Mouse (Mus musculus) layer of hippocampus, postnatal 14 days (tissue): ENCODE measurements around the gene Gm27029. TPM values are rescaled to one million over a fixed set of nuclear protein-coding genes. Genes with fewer than 3 reads are reported as not detected.
"Not testable (repeated sequence)": the region's sequence is repeated elsewhere in the genome, so short reads cannot be mapped to it uniquely, and the experiment has no call there.

Source experiments
- DNase-seq, 2 experiments: peaks; one replicate each; pipeline ENCODE4 v3.0.0; 2021 to 2022; ENCODE audit warnings: low spot score in 2 of 2, mixed read lengths in 1 of 2
- total RNA-seq, 2 experiments: library from RNA; stranded (reverse); gene quantifications; 2 replicates each; pipeline ENCODE4 v1.2.3; 2021

Gm27029 gene
- total RNA-seq, 2 experiments from 2014 or later: 4.8 to 5.7 TPM

DNA sequence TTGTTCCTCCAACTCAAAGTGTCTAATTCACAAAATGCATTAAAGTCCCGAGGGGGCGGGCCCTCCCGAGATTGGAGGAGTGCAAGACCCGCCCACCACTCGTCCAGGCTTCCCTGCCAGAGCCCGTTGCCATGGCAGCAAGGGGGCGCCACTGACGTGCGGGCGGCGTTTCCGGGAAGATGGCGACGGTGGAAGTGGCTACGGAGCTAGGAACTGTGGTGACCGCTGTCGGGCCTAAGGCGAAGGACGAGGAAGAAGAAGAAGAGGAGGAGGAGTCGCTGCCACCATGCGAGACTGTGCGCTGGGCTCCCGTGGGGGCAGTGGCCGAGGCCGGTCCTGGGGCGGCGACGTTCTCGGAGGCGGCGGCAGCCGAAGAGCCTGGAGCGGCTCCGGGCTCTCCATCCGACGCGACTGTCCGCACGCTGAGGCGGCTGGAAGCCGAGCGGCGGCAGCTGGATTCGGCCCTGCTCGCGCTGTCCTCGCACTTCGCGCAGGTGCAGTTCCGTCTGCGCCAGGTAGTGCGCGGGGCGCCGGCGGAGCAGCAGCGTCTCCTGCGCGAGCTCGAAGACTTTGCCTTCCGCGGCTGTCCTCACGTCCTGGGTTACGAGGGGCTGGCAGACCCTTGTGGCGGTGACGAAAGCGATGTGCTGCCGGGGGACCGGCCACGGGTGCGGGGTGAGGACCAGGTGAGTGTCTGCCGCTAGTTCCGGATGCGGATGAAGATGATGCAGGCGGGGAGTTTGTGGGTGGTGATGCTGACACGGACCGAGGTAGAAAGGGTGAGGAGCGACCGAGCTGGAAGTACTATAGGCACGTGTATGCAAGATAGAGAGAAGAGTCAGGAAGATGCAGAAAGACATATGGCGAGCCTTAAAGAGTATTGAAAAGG is 573 bp upstream of the Gm27029 start, which contains the start of the genes Rundc1 and Ptges3l:
Gene Rundc1, plus strand, starts transcription at position 161 of the 889 bp plus-strand sequence.
Gene Ptges3l, minus strand, starts transcription at position 409 of the 889 bp plus-strand sequence.
- peak; percentile 94 to 98 for DNase-seq

DNA sequence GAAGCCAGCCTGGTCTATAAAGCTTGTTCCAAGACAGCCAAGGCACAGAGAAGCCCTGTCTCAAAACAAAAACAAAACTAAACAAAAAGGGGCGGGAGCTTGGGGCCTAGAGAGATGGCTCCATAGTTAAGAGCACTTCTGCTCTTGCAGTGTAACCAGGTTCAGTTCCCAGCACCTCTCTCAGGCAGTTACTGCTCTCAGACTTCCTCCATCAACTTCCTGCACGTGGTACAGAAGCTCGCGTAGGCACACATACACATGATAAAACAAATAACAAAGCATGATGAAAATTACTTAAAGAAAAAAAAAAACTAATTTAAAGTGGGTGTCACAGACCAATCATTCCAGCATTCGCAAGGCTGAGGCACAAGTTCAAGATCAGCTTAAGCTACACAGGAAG is 4.4 kb downstream of the Gm27029 start:
- DNase-seq: no peak

DNA sequence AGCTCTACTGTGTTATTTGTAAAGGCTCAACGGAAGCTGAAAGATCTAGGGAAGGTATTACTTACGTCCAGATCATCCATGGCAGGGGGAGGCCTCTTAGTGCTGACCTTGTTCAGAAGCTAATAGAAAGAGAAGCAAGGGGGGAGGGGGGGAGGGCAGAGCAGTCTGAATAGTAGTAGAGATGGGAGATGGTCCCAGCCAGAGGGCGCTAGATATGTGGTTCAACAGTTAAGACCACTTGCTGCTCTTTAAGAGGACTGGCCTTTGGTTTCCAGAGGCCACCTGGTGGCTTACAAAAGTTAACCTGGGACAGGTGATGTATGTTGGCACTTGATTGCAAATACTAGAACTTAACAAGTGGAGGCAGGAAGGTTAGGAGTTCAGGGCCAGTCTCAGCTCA is 5.0 kb downstream of the Gm27029 start:
- no peak for DNase-seq

DNA sequence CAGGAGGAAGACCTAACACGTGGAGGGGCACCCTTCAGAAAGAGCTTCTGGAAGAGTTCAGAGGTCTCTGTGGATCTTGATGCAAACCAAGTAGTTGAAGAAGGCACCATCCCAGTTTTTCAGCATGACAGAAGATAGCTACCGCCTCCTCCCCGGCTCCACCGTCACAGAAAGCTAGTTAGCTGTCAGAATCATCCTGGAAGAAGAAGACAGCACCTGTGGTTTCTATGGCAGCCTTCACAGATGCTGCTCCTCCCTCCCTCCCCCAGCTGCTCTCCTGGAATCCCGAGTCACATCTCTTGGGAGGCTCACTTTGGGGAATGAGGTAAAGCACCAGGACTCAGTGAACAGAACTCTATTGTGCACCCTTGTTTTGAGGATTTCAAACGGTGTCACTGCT is 5.6 kb downstream of the Gm27029 start:
- no peak for DNase-seq

DNA sequence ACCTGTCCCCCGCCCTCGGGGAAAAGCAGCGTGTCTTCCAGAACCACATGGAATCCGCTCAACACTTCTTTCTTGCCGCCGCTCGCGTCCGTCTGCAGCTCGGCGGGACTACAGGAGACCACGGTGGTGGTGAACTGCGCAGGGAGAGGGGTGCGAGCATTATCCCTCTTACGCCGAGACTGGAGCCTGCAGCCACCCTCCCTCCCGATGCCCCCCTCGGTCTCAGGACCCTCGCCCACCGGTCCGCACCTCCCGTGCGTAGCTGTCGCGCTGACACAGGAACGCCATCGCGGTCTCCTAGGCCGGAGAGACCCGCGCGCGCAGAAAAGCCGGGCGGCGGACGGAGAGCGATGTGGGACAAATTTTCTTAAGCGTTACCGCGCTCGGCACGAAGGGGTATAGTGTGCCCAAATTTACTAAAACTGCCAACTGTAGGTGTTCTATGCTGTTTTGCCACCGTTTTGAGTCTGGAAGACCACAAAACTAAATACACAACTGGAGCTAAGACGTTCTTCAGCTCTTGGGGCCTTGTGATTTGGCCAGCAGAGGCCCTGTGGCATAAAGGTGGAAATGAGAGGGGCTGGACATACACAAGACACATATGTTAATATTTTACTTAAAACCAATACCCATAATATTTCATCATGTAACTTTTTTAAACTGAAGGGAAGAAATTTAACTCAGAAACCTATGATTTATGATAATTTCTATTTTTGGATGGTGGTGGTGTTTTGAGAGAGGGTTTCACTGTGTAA is 7.3 kb downstream of the Gm27029 start, which contains the start of gene Aarsd1:
Gene Aarsd1, minus strand, starts transcription at position 515 of the 755 bp plus-strand sequence.
- peak; percentile 90 to 91 for DNase-seq

DNA sequence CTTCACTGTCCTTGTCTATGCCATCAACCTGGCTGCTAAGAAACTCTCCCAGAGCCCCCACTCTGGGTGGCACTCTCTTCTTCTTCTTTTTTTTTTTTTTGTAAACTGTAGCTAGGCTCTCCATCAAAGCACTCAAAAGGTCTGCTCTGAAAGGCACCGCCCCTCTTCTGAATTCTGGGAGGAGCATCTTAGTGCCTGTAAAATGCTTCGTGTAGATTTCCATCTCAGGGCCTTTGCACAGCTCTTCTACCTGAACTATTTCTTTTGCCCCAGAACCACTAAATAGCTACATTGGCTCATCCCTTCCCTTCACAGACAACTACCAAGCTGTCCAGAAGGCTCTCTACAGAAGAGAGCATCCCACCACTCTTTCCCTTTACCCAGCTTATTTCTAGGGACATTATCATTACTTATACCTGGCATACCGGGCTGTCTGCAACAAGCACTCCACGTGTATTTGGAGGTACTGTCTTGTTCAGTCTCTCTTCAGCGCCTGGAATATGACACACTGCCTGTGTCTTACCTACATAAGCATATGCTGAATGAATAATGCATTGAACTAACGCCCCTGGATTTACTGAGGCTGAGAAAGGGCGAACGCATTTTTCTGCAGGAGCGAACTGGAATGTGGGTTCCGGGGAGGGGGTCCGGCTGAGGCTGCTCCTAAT is 8.0 kb downstream of the Gm27029 start:
- no peak for DNase-seq

DNA sequence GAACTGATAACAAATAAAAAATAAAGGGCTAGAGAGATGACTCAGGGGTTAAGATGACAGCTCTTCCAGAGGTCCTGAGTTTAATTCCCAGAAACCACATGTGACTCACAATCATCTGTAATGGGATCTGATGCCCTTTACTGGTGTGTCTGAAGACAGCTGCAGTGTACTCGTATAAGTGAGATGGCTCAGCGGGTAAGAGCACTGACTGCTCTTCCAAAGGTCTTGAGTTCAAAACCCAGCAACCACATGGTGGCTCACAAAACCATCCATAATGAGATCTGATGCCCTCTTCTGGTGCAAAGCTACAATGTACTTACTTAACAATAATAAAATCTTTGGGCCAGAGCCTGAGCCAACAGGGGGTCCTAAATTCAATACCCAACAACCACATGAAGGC is 9.3 kb downstream of the Gm27029 start:
- DNase-seq: no peak

DNA sequence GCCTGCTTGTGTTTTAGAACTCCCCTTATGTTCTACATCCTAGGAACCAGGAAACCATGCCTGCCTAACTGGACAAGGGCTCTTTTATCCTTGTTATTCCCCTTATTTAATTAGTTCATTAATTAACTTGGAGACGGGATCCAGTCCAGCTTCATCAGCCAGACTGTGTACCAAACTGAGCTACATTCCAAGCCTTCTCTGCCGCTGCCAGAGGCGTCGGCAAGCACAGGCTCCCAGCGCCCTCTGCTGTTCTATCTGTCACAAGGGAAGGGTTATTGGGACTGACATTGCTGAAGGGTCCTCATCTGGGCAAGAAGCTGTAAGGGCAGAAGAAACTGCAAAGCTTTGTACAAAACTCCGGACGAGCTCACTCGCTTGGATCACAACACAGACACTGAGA is 29.5 kb downstream of the Gm27029 start:
- peak; percentile 76 to 92 for DNase-seq

DNA sequence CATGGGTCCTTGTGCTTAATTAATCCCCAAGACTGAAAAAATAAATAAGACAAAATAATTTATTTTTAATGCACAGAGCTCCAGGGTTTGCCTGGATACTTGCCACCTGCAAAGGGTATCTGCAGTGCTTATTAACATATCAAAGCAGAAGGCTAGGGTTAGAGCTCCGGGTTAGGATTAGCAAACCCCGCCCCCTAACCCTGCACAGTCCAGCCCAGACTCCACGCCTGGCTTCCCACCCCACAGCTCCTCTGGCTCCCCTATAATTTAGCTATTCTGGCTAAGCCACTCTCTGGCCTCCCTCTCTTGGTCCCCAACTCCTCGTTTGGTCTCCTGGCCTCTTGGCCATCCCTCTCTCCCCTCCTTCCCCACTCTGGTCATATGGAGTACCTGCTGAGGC is 42.8 kb downstream of the Gm27029 start:
- no peak for DNase-seq

DNA sequence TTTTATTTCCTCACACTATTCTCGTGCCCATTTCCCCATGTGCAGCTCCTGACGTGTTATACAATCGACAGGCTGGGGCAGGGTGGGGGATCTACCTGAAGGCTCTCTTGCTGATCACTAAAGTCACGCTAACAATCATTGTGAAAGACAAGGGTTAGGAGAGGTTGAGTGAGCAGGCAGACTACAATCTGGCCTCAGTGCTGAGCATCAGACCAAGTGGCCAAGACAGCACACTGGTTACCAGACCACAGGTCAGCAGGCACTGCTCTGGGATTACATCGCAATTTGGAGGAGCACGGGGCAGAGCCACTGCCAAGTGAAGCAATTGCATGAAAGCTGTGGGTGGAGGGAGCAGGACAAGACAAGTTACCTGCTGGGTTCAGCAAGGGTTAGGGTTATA is 45.7 kb downstream of the Gm27029 start:
- no peak for DNase-seq

DNA sequence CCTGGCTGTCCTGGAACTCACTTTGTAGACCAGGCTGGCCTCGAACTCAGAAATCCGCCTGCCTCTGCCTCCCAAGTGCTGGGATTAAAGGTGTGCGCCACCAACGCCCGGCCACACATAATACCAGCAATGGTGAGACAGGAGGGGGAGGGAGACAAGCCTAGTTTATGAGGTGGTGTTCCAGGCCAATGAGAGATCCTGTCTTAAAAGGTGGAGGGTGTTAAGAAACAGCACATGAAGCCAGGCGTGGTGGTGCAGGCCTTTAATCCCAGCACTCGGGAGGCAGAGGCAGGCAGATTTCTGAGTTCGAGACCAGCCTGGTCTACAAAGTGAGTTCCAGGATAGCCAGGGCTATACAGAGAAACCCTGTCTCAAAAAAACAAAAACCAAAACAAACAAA is 46.4 kb downstream of the Gm27029 start:
- DNase-seq: not testable (repeated sequence)

DNA sequence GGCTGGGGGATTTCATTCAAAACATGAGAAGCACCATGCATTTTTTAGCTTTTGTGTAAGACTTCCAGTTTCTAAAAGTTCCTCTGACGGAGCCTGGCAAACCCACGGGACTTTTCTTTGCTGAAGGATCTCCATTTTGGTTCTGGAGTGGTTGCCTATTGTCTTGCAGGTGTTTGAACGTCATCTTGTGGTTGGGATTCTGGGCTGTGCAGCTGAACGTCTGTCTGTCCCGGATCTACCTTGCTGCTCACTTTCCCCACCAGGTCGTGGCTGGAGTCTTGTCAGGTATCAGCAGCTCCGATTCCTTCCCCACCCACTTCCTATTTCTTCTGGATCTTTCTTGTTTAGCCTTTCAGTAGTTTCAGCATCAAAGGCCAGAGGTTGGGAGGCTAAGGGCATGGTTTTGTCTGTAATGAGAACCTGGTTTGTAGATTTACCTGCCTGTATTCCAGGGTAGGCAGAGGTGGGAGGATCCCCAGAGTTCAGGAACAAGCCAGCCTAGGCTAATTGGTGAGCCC is 50.1 kb downstream of the Gm27029 start:
- no peak for DNase-seq

DNA sequence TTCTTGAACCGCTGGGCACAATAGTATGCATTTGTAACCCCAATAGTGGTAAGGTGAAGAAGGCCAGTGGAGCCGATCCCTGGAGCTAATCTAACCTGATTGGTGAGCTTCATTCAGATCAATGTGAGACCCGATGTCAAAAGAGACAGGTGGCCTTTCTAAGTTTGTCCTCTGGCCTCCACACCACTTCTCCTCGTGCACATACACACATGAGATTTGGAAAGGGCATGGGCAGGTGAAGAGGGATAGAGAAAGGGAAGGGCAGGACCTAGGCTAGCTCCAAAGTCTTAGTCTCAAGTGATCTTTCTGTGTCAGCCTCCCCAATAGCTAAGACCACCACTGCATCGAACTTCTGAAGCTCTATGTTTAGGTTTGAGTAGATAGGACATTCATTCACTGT is 54.5 kb downstream of the Gm27029 start:
- DNase-seq: no peak

DNA sequence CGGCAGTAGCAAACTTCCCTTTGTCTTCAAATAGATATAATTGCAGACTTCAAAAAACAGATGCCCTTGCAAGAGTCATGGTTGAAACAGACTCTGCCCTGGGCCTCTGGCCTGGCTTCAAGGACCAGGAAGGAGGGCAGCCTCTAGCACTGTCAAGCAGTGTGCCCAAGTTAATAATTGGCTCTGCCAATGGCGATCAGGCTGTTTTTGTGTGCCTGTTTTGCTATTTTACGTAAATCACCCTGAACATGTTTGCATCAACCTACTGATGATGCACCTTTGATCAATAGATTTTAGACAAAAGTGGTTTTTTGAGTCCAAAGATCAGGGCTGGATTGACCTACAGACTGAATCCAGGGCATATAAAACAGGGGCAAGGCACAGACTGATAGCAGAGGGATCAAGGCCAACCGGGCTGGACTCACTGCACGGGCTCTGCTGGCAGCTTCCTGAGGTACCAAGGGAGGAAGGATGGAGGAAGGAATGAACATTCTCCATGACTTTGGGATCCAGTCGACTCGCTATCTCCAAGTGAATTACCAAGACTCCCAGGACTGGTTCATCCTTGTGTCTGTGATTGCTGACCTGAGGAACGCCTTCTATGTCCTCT is 57.2 kb downstream of the Gm27029 start, which contains the start of gene G6pc:
Gene G6pc, plus strand, starts transcription at position 236 of the 610 bp plus-strand sequence.
- DNase-seq: no peak

DNA sequence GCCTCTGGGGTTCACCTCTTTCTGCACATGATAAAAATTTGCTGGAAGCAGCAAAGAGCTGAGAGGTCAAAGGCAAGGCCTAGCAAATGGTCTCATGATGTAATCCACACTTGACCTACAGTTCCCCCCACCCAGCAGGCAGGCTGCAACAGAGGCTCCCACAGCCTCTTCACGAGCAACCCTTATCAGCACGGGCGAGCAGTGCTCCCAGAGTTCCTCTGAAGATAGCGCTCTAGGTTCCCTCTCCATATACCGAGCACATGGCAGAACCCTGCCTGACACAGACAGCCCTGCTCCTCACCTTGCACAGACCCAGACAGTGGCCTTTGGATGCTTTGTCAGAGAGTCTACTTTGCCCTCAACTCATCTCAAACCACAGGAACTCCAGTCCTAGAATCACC is 60.1 kb downstream of the Gm27029 start:
- DNase-seq: no peak

DNA sequence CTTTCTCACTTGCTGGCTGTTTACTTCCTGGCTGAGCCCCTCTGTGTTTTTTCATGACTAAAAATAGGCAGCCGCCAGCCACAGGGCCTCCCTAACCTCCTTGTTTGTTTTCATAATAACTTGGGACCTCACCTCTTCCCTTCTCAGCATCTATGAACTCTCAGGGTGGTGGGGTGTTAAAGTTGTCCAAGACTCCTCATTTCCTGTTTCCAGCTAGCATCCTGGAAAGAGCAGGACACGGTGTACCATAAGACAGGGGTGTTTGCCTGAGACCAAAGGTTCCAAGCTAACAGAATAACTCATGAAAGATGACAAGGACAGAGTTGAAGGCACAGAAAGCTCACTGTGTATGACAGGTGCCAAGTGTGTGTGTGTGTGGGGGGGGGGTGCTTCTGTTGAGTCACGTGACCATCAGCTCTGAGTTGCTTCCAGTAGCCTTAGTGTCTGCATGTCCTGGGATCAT is 63.9 kb downstream of the Gm27029 start:
- DNase-seq: no peak

DNA sequence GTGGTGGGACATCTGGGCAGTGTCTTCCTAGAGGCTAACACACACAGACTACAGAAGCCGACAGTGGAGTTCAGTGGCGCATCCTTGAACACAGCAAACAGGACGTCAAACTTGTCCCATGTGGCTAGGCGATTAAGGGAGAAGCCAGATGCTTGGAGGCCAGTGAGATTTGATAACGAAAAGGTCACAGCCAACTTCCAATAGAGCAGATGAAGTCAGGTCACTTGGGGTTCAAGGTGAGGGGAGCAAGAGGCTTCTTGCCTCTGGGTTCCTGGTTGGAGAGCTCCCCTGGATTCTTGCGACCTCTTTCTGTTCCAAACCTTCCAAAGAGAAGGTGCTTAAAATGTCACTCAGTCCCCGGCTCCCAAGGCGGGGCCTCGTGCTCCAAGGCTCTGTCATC is 64.8 kb downstream of the Gm27029 start:
- DNase-seq: no peak

DNA sequence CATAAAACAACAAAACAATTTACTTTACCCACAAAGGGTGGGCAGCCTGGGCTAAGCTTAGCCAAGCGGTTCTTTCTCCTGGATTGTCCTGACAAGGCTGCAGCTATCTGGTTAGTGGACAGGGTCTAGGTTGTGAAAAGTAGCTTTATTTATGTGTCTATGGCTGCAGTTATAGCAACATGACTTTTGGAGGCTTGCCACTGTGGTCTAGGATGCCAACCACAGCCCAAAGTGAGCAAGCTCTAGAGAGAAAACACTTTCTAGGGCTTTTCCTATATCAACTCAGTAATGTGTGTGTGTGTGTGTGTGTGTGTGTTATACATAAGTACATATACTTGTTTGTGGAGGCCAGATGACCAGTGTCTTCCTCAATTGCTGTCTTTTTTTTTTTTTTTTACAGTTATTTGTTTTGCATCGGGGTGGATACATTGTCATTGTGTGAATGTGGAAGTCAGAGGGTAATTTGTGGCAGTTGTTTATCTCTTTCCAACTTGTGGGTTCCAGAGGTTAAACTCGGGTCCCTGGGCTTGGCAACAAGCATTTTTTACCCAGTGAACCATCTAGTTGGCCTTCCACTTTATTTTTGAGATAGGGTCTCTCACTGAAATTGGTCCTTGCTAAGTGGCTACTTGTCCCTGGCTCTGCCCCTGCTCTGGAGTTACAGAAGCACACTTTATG is 67.0 kb downstream of the Gm27029 start:
- DNase-seq: no peak
